Mouse (Mus musculus) kidney, adult 2 months (tissue): ENCODE results near the gene Aoc2. TPM values are rescaled to one million over a fixed set of nuclear protein-coding genes. Genes with fewer than 3 reads are reported as not detected.
"Not testable (repeated sequence)": the region's sequence is repeated elsewhere in the genome, so short reads cannot be mapped to it uniquely, and the experiment has no call there.

ENCODE experiments used
- DNase-seq: peaks from one replicate; pipeline ENCODE4 v3.0.0; 2021
- H3K27ac ChIP-seq: fragments of 200-500 bp; 2 replicates; pipeline ENCODE4 v1.5.1; 2012; ENCODE audit warnings: low read depth, low read length, control low read depth, inconsistent platforms; ENCODE audit not compliant: insufficient read depth
- H3K27me3 ChIP-seq: fragments of 200-500 bp; replicated peaks from 2 replicates; pipeline ENCODE4 v1.6.1; 2012; ENCODE audit warnings: mild to moderate bottlenecking, moderate library complexity, low read length, inconsistent platforms; ENCODE audit not compliant: control insufficient read depth, insufficient read depth
- H3K36me3 ChIP-seq: fragments of 200-500 bp; 2 replicates; pipeline ENCODE4 v1.6.1; 2012; ENCODE audit warnings: mild to moderate bottlenecking, moderate library complexity, low read length, inconsistent platforms; ENCODE audit not compliant: control insufficient read depth, insufficient read depth
- H3K4me1 ChIP-seq: fragments of 200-500 bp; 2 replicates; pipeline ENCODE4 v1.6.1; 2011; ENCODE audit warnings: low read length; ENCODE audit not compliant: control insufficient read depth, insufficient read depth
- H3K4me3 ChIP-seq: fragments of 200-500 bp; 2 replicates; pipeline ENCODE4 v1.5.1; 2011; ENCODE audit warnings: mild to moderate bottlenecking, low read depth, low read length, control low read depth; ENCODE audit not compliant: insufficient read depth
- CTCF ChIP-seq: fragments of 200-500 bp; conservative IDR thresholded peaks from 2 replicates; pipeline ENCODE4 v1.5.1; 2011; ENCODE audit warnings: low read depth, mild to moderate bottlenecking, control low read depth, low read length, moderate library complexity, mixed read lengths; ENCODE audit not compliant: insufficient read depth, insufficient read length
- POLR2A ChIP-seq: fragments of 200-500 bp; IDR thresholded peaks from one replicate; pipeline ENCODE4 v1.6.1; 2011; ENCODE audit warnings: low read depth, low read length, control low read depth
- WGBS: fragments of 180-500 bp; shearing (Covaris S2); methylation state at CpG from one replicate; pipeline ENCODE4 v1.1.7; 2018; 5-methylcytosine and 5-hydroxymethylcytosine counted together
- polyA plus RNA-seq: library from polyadenylated mRNA; depleted of rRNA; stranded (reverse); fragments of >200 nt; gene quantifications from 2 replicates; pipeline ENCODE4 v1.2.3, GENCODE M21; 2012

Gene Aoc2
- polyA plus RNA-seq, 1 experiment = 2.6 TPM

DNA sequence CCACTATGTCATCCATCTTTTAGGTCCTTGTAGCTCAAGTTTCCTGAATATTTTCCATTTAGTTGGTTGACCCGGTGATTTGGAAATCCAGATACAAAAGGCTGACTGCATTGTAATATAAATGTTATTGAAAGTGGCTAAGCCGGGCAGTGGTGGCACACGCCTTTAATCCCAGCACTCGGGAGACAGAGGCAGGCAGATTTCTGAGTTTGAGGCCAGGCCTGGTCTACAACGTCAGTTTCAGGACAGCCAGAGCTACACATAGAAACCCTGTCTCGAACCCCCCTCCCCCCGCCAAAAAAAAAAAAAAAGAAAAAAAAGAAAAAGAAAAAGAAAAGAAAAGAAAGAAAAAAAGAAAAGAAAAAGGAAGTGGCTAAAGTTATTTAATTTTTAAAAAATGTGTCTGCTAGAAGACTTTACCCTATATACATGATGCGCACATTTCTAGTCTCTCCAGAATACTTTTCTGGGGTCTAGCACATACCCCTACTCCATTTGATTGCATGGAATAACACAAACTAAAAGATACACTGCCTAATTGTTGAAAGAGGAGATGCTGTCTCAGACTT, 9.7 kb upstream of the Aoc2 start:
- Histone ChIP-seq H3K36me3 (peaks cover 4% of the 10 kb centered on the region), H3K27me3 (no peaks in the 10 kb centered on the region), H3K27ac (peak overlapping the region; percentile 90; the same call in 1 of the 2 replicates), H3K4me3 (peak overlapping the region; percentile 88), H3K4me1 (no peaks in the 10 kb centered on the region; the same call in 1 of the 2 replicates)
- WGBS = 84% methylated on average over 8 of the region's 8 CpGs
- no peak for TF ChIP-seq CTCF
- no peak for TF ChIP-seq POLR2A
- DNase-seq = no peak

DNA sequence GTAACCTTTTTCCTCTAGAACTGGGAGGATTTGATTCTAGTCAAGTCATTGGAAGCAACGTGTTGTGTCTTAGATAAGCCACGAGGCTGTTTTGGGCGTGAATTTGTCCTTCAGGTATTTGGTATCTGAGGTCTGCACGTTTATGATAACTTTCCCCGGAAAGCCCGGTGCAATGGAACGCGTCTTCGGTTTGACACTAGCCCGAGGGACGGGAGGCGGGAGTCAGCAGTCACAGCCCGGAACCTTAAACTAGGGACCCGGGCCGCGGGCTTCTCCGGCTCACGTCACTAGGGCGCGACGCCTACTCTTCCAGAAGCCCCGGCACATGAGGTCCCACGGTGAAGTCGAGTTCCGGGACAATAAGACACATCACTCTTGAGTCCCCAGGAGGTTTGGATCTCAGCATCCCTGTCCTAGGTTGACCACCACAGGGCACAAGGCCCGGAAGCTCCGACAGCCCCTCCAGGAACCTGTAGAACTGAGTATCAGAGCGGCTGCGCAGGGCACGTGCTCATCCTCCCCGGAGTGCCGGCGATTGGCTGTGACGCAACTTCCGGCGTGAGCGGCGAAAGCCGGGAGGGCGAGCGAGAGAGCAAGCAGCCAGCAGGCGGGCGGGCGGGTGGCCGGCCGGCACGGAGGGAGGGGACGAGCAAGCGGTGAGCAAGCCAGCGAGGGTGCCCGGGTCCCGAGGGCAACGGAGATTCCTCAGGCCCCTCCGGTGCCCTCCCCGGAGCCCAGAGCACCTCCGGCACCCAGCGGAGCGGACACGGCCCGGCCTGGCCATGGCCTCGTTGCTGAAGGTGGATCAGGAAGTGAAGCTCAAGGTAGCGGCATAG, 9.0 kb upstream of the Aoc2 start, which contains the start of gene Psme3:
Gene Psme3, plus strand, starts transcription at position 549 of the 836 bp plus-strand sequence.
- peak; percentile 65 for TF ChIP-seq POLR2A
- TF ChIP-seq CTCF = no peak
- DNase-seq = peak; percentile 96
- under 1% methylated on average over 62 of the region's 62 CpGs for WGBS
- H3K27ac ChIP-seq = peak within 1 kb of the TSS; percentile 90
- H3K4me3 ChIP-seq = peak within 1 kb of the TSS; percentile 88
- peaks cover 6% of the 10 kb centered on the region for H3K36me3 ChIP-seq
- H3K4me1 ChIP-seq = no peaks in the 10 kb centered on the region; the same call in 1 of the 2 replicates
- H3K27me3 ChIP-seq = no peaks in the 10 kb centered on the region

DNA sequence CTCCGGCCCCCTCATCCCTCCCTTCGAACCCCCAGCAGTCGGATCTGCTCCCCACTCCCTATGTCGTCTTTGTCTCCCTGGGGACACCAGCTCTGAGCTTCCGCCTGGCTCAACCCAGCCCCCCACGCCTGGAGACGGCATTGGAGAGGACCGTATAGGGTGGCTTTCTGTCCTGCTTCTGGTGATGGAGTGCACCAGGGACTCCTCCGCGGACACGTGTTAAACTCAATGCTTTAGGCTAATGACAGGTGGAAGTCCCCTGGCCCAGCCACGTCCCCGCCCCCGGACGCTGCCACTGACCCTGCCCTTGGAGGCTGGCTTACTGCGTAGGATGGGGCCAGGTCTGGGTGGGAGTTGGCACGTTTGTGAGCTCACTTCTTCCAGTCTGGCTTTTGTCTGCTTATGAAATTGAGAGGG, 8.4 kb upstream of the Aoc2 start:
- Histone ChIP-seq H3K36me3 (peaks cover 8% of the 10 kb centered on the region), H3K27me3 (no peaks in the 10 kb centered on the region), H3K4me1 (no peaks in the 10 kb centered on the region; the same call in 1 of the 2 replicates), H3K27ac (0 out of 2 replicates have a peak overlapping the region, but pooled peaks have one; percentile 9), H3K4me3 (peak overlapping the region; percentile 88)
- TF ChIP-seq POLR2A = no peak
- DNase-seq = no peak
- under 1% methylated on average over 17 of the region's 17 CpGs for WGBS

DNA sequence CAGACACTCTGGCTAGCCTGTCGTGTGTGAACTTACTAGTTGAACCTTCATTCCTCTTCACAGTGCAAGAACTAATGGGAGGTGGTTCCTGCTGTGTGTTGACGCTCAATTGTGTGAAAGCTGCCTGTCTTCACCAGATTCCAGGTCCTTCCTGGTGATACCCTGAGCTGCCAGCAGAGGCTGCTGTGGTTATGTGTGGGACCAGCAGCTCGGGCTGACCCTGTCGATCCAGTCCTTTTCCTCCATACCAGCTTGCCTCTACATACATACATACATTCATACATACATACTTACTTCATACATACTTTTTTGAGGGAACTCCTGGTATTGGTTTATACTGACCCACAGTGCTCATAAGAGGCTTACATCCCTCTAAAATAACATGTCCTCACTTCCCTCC, 1.3 kb upstream of the Aoc2 start:
- Histone ChIP-seq H3K27ac (no peak overlapping the region), H3K4me3 (no peak overlapping the region), H3K27me3 (no peaks in the 10 kb centered on the region), H3K4me1 (no peaks in the 10 kb centered on the region), H3K36me3 (peaks cover 11% of the 10 kb centered on the region)
- 4% methylated on average over 4 of the region's 4 CpGs for WGBS
- DNase-seq = peak; percentile 86
- TF ChIP-seq POLR2A (no peak), CTCF (peak; percentile 99)

DNA sequence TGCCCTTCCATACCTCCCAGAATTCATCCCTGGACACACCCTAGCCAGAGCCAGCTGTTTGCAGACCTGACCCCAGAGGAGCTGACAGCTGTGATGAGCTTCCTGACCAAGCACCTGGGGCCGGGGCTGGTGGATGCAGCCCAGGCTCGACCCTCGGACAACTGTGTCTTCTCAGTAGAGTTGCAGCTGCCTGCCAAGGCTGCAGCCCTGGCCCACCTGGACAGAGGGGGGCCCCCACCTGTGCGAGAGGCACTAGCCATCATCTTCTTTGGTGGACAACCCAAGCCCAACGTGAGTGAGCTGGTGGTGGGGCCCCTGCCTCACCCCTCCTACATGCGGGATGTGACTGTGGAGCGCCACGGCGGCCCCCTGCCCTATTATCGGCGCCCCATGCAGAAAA, 338 bp downstream of the Aoc2 start:
- H3K4me3 ChIP-seq, DNase-seq, H3K27me3 ChIP-seq, H3K4me1 ChIP-seq, H3K36me3 ChIP-seq, H3K27ac ChIP-seq: not testable (repeated sequence)
- WGBS = 95% methylated on average over 11 of the region's 11 CpGs

DNA sequence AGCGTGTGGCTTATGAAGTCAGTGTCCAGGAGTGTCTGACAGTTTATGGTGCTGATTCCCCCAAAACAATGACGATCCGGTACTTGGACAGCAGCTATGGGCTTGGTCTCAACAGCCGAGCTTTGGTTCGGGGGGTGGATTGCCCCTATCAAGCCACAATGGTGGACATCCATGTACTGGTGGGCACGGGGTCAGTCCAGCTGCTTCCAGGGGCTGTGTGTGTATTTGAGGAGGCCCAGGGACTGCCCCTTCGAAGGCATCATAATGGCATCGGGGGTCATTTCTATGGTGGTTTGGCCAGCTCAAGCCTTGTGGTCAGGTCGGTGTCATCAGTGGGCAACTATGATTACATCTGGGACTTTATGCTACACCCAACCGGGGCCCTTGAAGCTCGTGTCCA, 1.3 kb downstream of the Aoc2 start:
- Histone ChIP-seq H3K4me1 (no peaks in the 10 kb centered on the region), H3K4me3 (no peak overlapping the region), H3K27me3 (no peaks in the 10 kb centered on the region), H3K27ac (no peak overlapping the region), H3K36me3 (peaks cover 3% of the 10 kb centered on the region)
- DNase-seq = no peak
- TF ChIP-seq CTCF = no peak
- TF ChIP-seq POLR2A = no peak
- 88% methylated on average over 11 of the region's 11 CpGs for WGBS

DNA sequence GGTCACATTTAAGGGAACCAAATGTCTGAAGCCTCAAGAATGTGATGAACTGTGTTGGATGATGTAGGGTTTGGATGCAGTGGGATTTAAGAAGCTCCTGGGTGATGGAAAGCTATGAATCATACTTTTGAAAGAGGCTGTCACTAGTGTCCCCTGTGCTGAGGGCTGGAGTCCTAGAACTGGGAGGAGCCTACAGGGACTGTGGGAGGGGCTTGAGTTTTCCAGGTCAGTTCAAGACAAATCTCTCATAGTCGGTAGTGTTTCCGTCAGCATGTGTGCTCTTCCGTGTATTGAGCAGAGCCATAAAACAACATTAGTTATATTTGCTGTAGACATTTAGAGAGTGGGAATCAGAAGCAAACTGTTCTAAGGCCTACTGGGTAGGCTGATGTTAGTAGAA, 2.4 kb downstream of the Aoc2 start:
- H3K27ac ChIP-seq = no peak overlapping the region
- TF ChIP-seq POLR2A (no peak), CTCF (no peak)
- 30% methylated on average over 3 of the region's 3 CpGs for WGBS
- H3K36me3 ChIP-seq = peaks cover 3% of the 10 kb centered on the region; the same call in 1 of the 2 replicates
- DNase-seq = peak; percentile 35
- no peaks in the 10 kb centered on the region for H3K27me3 ChIP-seq
- no peak overlapping the region for H3K4me3 ChIP-seq
- H3K4me1 ChIP-seq = no peaks in the 10 kb centered on the region
